Mouse (Mus musculus) adrenal gland, adult 2 months (tissue): Measurements from ENCODE around the gene Hoxd10. TPM values are rescaled to one million over a fixed set of nuclear protein-coding genes. Genes with fewer than 3 reads are reported as not detected.

ENCODE experiments used
- DNase-seq: peaks from one replicate; pipeline ENCODE4 v3.0.0; 2021
- long read RNA-seq: library from polyadenylated mRNA; stranded (forward); transcript quantifications from one replicate; pipeline ENCODE4 v2.0.0, GENCODE M21; 2021
- polyA plus RNA-seq: library from polyadenylated mRNA; depleted of rRNA; stranded (reverse); fragments of >200 nt; gene quantifications from 2 replicates; pipeline ENCODE4 v1.2.3, GENCODE M21; 2012; rRNA removed
- total RNA-seq, 2 experiments: library from RNA; stranded (reverse); gene quantifications; 2 replicates each; pipeline ENCODE4 v1.2.3; 2021

Gene Hoxd10
- total RNA-seq (not detected), polyA plus RNA-seq (not detected in 2 replicates)
- long read RNA-seq = 0 reads

- peak; percentile 84 for DNase-seq
These were observed at the start of gene Hoxd10 for GRCm38 (mm10) chr2:74691022-74691951. TSS of gene Hoxd10 (plus strand) at chr2:74691924.

GRCm38 (mm10) chr2:74642431-74642830, 49.3 kb upstream of the Hoxd10 start:
- DNase-seq = no peak

- DNase-seq = no peak
These were observed 46.1 kb upstream of the Hoxd10 start for GRCm38 (mm10) chr2:74645631-74646030.

- no peak for DNase-seq
These were observed 44.5 kb upstream of the Hoxd10 start for GRCm38 (mm10) chr2:74647082-74647864.

- no peak for DNase-seq
These were observed 38.8 kb upstream of the Hoxd10 start for GRCm38 (mm10) chr2:74652996-74653340.

GRCm38 (mm10) chr2:74653781-74654535, 37.8 kb upstream of the Hoxd10 start:
- DNase-seq = no peak

GRCm38 (mm10) chr2:74654743-74655419, 36.8 kb upstream of the Hoxd10 start:
- DNase-seq = no peak

GRCm38 (mm10) chr2:74655420-74655781, 36.3 kb upstream of the Hoxd10 start:
- DNase-seq = no peak

- no peak for DNase-seq
These were observed 35.7 kb upstream of the Hoxd10 start for GRCm38 (mm10) chr2:74655821-74656631.

- DNase-seq = no peak
These were observed 35.1 kb upstream of the Hoxd10 start for GRCm38 (mm10) chr2:74656632-74657021.

- DNase-seq = no peak
These were observed 34.3 kb upstream of the Hoxd10 start for GRCm38 (mm10) chr2:74657251-74658023.

- DNase-seq = no peak
These were observed 33.6 kb upstream of the Hoxd10 start for GRCm38 (mm10) chr2:74658024-74658666.

GRCm38 (mm10) chr2:74658667-74659371, 32.9 kb upstream of the Hoxd10 start:
- no peak for DNase-seq

GRCm38 (mm10) chr2:74659507-74660005, 32.2 kb upstream of the Hoxd10 start, which contains the start of gene Evx2:
TSS of gene Evx2 (minus strand) at chr2:74659557.
- DNase-seq = no peak

GRCm38 (mm10) chr2:74660421-74661375, 31.0 kb upstream of the Hoxd10 start:
- no peak for DNase-seq

GRCm38 (mm10) chr2:74661685-74662084, 30.0 kb upstream of the Hoxd10 start:
- no peak for DNase-seq

- peak; percentile 42 for DNase-seq
These were observed 28.3 kb upstream of the Hoxd10 start for GRCm38 (mm10) chr2:74663291-74663925.
